Mouse (Mus musculus) forebrain, embryonic 12.5 days (tissue): Measurements from ENCODE around the gene Cmklr1. TPM values are rescaled to one million over a fixed set of nuclear protein-coding genes. Genes with fewer than 3 reads are reported as not detected.

Experiments used
- ATAC-seq: fragments of 200-750 bp; cut with Nextera tagmentation; 2 replicates; pipeline ENCODE4 v1.8.0; 2017; ENCODE audit warnings: moderate TSS enrichment; ENCODE audit not compliant: low FRiP score
- H3K27ac ChIP-seq: fragments of 300-500 bp; sonication (generic); 2 replicates; pipeline ENCODE4 v1.5.1; 2016; ENCODE audit warnings: mild to moderate bottlenecking
- H3K27me3 ChIP-seq: fragments of 300-500 bp; sonication (generic); 2 replicates; pipeline ENCODE4 v1.6.1; 2016; ENCODE audit warnings: mild to moderate bottlenecking
- H3K36me3 ChIP-seq: fragments of 300-500 bp; sonication (generic); replicated peaks from 2 replicates; pipeline ENCODE4 v1.6.1; 2016; ENCODE audit warnings: mild to moderate bottlenecking
- H3K4me1 ChIP-seq: fragments of 300-500 bp; sonication (generic); 2 replicates; pipeline ENCODE4 v1.6.1; 2016
- H3K4me2 ChIP-seq: fragments of 300-500 bp; sonication (generic); 2 replicates; pipeline ENCODE4 v1.6.1; 2016; ENCODE audit warnings: mild to moderate bottlenecking, moderate library complexity
- H3K4me3 ChIP-seq: fragments of 300-500 bp; sonication (generic); replicated peaks from 2 replicates; pipeline ENCODE4 v1.5.1; 2016; ENCODE audit warnings: mild to moderate bottlenecking
- H3K9ac ChIP-seq: fragments of 300-500 bp; sonication (generic); 2 replicates; pipeline ENCODE4 v1.6.1; 2016; ENCODE audit warnings: mild to moderate bottlenecking
- H3K9me3 ChIP-seq: fragments of 300-500 bp; sonication (generic); 2 replicates; pipeline ENCODE4 v1.6.1; 2016
- WGBS: fragments of 180-500 bp; shearing (Covaris S2); methylation state at CpG from one replicate; pipeline ENCODE4 v1.1.7; 2016; 5-methylcytosine and 5-hydroxymethylcytosine counted together
- polyA plus RNA-seq: library from polyadenylated mRNA; unstranded; fragments of >200 nt; fragmentation: Nextera tagmentation; extraction: Ambion mirVana; gene quantifications from 2 replicates; pipeline ENCODE4 v1.2.1, GENCODE M21; 2016

Cmklr1 gene
- polyA plus RNA-seq, 1 experiment from 2014 or later, result 2.1 TPM

- H3K9me3 ChIP-seq, result no peaks in the 10 kb centered on the region
- H3K36me3 ChIP-seq, result no peaks in the 10 kb centered on the region
- H3K27me3 ChIP-seq, result peaks cover 33% of the 10 kb centered on the region
- H3K27ac ChIP-seq, result no peak overlapping the region
- H3K4me2 ChIP-seq, result no peak overlapping the region
- H3K4me3 ChIP-seq, result no peak overlapping the region
- 93% methylated on average over 8 of the region's 8 CpGs for WGBS
- H3K9ac ChIP-seq, result no peak overlapping the region
- ATAC-seq, result no peak
- H3K4me1 ChIP-seq, result peaks cover 17% of the 10 kb centered on the region
Observed at GRCm38 (mm10) chr5:113647141-113647540, 3.1 kb downstream of the Cmklr1 start.

DNA sequence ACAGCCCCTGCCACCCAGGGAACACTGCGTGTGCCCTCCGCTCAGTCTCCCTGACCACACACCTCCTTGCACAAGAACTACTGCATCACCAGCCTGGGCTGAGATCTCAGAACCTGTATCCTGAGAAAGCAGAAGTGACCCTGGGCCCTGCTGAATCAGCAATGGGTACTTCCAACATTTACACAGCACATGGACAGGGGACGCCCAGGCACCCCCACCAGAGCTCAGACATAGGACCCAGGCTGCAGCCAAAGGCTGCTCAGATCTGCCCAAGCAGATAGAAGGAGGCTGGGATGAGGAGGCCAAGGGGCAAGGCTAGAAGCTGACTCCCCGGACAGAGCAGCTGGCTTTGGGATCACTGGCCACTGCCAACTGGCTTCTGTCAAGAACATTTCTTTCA lies 5.7 kb downstream of the Cmklr1 start:
- ATAC-seq, result no peak
- Histone ChIP-seq H3K27ac (no peak overlapping the region), H3K9me3 (no peaks in the 10 kb centered on the region), H3K4me2 (no peak overlapping the region), H3K36me3 (no peaks in the 10 kb centered on the region), H3K27me3 (peaks cover 15% of the 10 kb centered on the region), H3K4me1 (peaks cover 11% of the 10 kb centered on the region; the same call in 1 of the 2 replicates), H3K9ac (no peak overlapping the region), H3K4me3 (no peak overlapping the region)
- WGBS, result 91% methylated on average over 4 of the region's 4 CpGs

DNA sequence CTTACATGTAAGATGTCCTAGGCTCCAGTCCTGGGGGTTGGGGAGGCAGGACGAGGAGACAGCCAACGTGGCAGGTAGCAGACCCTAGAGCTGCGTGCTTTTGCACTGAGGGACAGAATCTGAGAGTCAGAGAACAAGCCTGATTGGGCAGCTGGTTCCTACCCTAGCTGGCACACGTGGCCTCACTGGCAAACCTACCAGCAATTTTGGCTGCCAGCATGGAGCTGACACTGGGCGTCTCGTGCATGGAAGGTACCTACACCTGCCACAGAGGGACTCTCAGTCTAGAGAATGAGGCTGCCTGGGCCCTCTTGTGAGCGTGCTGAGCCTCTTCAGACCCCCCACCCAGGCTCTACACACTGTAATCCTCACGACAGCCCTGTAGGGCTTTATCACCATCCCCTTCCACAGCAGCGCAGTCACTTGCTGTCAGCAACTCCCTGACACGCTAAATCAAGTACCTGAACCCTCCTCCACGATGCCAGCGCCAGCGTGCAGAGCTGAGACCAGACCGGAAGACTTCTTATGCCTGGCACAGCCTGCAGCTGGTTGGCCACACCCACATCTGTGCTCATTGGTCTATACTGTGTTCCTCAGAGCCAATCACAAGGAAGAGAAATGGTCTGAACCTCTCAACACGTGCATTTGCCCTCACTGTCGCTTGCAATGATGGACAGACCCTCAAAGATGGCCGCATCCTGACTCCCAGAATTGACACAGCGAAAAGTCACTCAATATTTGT lies 6.9 kb downstream of the Cmklr1 start:
- H3K27me3 ChIP-seq, result peaks cover 5% of the 10 kb centered on the region; the same call in 1 of the 2 replicates
- peak; percentile 93 for ATAC-seq
- peaks cover 11% of the 10 kb centered on the region; the same call in 1 of the 2 replicates for H3K4me1 ChIP-seq
- no peak overlapping the region for H3K9ac ChIP-seq
- H3K9me3 ChIP-seq, result no peaks in the 10 kb centered on the region
- H3K4me2 ChIP-seq, result peak overlapping the region; percentile 42
- no peak overlapping the region for H3K4me3 ChIP-seq
- no peaks in the 10 kb centered on the region for H3K36me3 ChIP-seq
- H3K27ac ChIP-seq, result no peak overlapping the region
- 54% methylated on average over 18 of the region's 18 CpGs for WGBS

DNA sequence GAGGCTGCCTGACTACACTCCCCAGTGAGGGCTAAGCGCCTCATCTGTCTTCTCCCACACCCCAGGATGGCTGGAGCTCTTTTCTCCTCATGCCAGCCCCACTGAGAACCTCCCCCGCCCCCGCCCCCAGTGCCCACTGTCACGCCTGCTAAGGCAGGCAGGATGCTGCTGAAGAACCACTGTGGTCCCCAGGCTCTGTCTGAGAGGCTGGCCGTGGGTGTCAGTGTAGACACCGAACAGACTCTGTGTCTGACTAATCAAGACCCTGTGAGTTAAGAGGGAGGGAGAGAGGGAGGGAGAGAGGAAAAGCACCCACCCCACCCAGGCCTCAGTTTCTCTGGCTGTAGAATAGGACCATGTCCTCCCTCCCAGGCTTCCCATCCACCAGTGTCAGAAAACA lies 9.2 kb downstream of the Cmklr1 start:
- WGBS, result 58% methylated on average over 6 of the region's 6 CpGs
- no peak for ATAC-seq

DNA sequence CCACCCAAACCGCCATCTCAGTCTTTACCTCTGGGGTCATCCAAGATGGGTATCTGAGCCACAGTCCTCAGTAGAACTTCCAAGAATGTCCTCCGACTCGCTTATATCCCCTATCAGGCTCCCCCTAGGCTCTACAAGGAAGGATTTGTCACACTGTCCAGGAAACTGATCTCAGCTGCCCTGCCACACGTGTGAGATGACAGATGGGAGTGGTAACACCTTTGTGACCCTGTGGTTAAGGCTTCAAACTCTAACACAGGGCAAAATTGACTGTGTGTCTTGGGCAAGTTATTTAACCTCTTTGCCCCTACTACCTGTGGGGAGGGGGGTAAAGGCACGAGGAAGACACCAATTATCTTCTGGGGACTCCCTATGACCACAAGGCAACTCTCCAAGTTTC lies 11.1 kb downstream of the Cmklr1 start:
- no peak for ATAC-seq
- Histone ChIP-seq H3K36me3 (no peaks in the 10 kb centered on the region), H3K4me3 (no peak overlapping the region), H3K9ac (no peak overlapping the region), H3K4me2 (no peak overlapping the region), H3K27ac (no peak overlapping the region), H3K9me3 (no peaks in the 10 kb centered on the region), H3K4me1 (peaks cover 11% of the 10 kb centered on the region; the same call in 1 of the 2 replicates), H3K27me3 (peaks cover 3% of the 10 kb centered on the region; the same call in 1 of the 2 replicates)
- WGBS, result 83% methylated on average over 5 of the region's 5 CpGs

More for the DNA sequence above, 9.2 kb downstream of the Cmklr1 start:
- Histone ChIP-seq H3K4me1 (peaks cover 11% of the 10 kb centered on the region; the same call in 1 of the 2 replicates), H3K36me3 (no peaks in the 10 kb centered on the region), H3K27me3 (peaks cover 5% of the 10 kb centered on the region; the same call in 1 of the 2 replicates), H3K9ac (no peak overlapping the region), H3K27ac (no peak overlapping the region), H3K9me3 (no peaks in the 10 kb centered on the region), H3K4me3 (no peak overlapping the region), H3K4me2 (no peak overlapping the region)

DNA sequence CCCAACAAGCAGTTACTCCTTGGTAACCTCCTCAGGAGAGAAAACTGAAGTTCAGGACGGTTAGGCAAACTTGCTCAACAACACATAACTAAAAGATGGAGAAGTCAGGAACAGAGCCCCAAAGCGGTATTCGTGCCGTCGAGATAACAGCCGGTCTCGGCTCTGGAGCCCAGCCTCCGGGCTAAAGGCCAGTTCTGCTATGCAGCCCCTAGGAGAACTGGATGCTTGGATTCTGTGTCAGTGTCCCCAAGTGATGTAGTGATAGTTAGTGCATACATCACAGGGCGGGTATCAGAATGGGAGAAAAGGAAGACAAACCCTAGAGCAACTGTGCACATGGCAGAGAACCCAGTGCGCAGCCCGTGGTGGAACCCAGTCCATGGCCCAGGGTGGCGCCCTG lies 12.2 kb downstream of the Cmklr1 start:
- H3K4me1 ChIP-seq, result peaks cover 7% of the 10 kb centered on the region; the same call in 1 of the 2 replicates
- 86% methylated on average over 12 of the region's 12 CpGs for WGBS
- H3K9me3 ChIP-seq, result no peaks in the 10 kb centered on the region
- no peak overlapping the region for H3K27ac ChIP-seq
- H3K36me3 ChIP-seq, result no peaks in the 10 kb centered on the region
- no peaks in the 10 kb centered on the region for H3K27me3 ChIP-seq
- no peak for ATAC-seq
- H3K4me3 ChIP-seq, result no peak overlapping the region
- no peak overlapping the region for H3K9ac ChIP-seq
- H3K4me2 ChIP-seq, result no peak overlapping the region

- H3K4me3 ChIP-seq, result no peak overlapping the region
- ATAC-seq, result no peak
- no peak overlapping the region for H3K9ac ChIP-seq
- H3K36me3 ChIP-seq, result no peaks in the 10 kb centered on the region
- no peaks in the 10 kb centered on the region for H3K9me3 ChIP-seq
- H3K4me1 ChIP-seq, result peaks cover 5% of the 10 kb centered on the region; the same call in 1 of the 2 replicates
- 83% methylated on average over 4 of the region's 4 CpGs for WGBS
- H3K4me2 ChIP-seq, result no peak overlapping the region
- no peak overlapping the region for H3K27ac ChIP-seq
- no peaks in the 10 kb centered on the region for H3K27me3 ChIP-seq
Observed at GRCm38 (mm10) chr5:113637631-113638030, 12.6 kb downstream of the Cmklr1 start.

- 87% methylated on average over 15 of the region's 15 CpGs for WGBS
- Histone ChIP-seq H3K4me1 (peaks cover 5% of the 10 kb centered on the region; the same call in 1 of the 2 replicates), H3K27ac (no peak overlapping the region), H3K9me3 (no peaks in the 10 kb centered on the region), H3K9ac (no peak overlapping the region), H3K36me3 (no peaks in the 10 kb centered on the region), H3K27me3 (no peaks in the 10 kb centered on the region), H3K4me3 (no peak overlapping the region), H3K4me2 (no peak overlapping the region)
- ATAC-seq, result no peak
Observed at GRCm38 (mm10) chr5:113635861-113636565, 14.2 kb downstream of the Cmklr1 start.

DNA sequence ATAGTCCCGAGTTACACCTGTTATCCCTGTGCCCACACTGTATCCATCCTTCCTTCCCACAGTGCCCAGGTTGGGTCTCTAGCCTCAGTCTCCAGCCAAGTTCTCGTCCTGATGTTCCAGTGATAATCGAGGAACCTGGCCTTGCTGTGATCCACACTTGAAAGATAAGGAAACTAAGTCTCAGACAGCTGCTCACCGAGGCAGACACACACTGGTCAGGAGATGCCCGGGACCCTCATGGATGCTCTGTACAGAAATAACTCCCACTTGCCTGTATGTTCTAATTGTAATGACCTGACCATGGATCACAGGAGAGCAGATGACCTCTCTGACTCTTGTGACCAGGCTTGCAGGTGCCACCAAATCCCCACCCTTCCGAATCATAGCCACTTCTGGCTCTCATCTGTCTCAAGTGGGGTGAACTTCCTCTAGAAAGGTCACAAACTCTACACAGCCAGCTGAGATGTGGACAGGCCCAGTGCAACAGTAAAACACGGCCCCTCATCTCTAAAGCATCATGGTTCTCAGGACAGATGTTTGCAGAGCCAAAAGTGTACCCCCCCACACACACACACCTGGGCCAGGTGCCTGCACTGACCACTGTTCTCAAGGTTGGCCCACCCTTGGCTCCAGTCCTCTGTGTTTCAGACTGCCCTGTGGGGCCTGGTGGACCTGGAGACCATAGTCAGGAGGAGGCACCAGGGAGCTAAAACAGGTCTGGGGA lies 15.2 kb downstream of the Cmklr1 start:
- Histone ChIP-seq H3K4me1 (peaks cover 7% of the 10 kb centered on the region; the same call in 1 of the 2 replicates), H3K4me3 (no peak overlapping the region), H3K27ac (no peak overlapping the region), H3K27me3 (no peaks in the 10 kb centered on the region), H3K4me2 (no peak overlapping the region), H3K36me3 (no peaks in the 10 kb centered on the region), H3K9ac (no peak overlapping the region), H3K9me3 (no peaks in the 10 kb centered on the region)
- no peak for ATAC-seq
- 86% methylated on average over 7 of the region's 7 CpGs for WGBS

GRCm38 (mm10) chr5:113634024-113634651 lies 16.1 kb downstream of the Cmklr1 start:
- Histone ChIP-seq H3K4me1 (0 out of 2 replicates have a peak, but pooled peaks cover 7% of the 10 kb centered on the region), H3K4me3 (no peak overlapping the region), H3K9ac (no peak overlapping the region), H3K27me3 (no peaks in the 10 kb centered on the region), H3K36me3 (no peaks in the 10 kb centered on the region), H3K9me3 (no peaks in the 10 kb centered on the region), H3K27ac (no peak overlapping the region), H3K4me2 (no peak overlapping the region)
- 71% methylated on average over 13 of the region's 13 CpGs for WGBS
- ATAC-seq, result no peak

DNA sequence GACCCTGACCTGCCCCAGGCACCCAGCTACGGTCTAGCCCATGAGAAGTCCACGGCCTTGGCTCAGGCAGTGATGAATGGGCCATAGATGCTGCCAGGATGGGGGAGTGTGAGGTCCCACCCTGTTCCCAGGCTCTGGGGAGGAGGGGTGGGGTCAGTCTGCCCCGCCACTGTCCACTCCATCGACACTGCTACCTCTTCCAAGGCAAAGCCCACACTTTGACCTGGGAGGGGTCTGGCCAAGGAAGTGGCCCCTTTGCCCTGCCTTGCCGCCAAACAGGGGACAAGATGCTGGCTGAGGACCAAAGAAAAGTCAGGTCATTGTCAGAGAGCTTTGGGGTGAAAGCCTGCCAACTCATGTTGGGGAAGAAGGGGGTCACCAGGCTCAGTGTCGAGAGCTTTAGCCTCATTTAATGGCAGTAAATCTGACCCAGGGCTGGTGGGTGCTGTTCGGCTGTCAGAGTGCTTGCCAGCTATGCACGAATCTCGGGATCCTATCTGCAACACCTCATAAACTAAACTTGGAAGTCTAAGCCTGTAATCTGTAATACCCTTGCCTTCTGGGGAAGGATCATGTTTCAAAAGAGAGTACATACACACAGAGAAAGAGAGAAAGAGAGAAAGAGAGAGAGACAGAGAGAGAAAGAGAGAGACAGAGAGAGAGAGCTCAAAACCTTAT lies 17.1 kb downstream of the Cmklr1 start:
- Histone ChIP-seq H3K27ac (no peak overlapping the region), H3K4me2 (no peak overlapping the region), H3K36me3 (no peaks in the 10 kb centered on the region), H3K27me3 (no peaks in the 10 kb centered on the region), H3K9ac (no peak overlapping the region), H3K4me3 (no peak overlapping the region), H3K9me3 (no peaks in the 10 kb centered on the region), H3K4me1 (0 out of 2 replicates have a peak, but pooled peaks cover 8% of the 10 kb centered on the region)
- WGBS, result 73% methylated on average over 9 of the region's 9 CpGs
- no peak for ATAC-seq
